Mouse (Mus musculus) kidney, adult 9 months (tissue): ENCODE data around the gene Nme9.
A peak's percentile ranks its signal among the peaks of the same experiment; 100 is the strongest.

ENCODE experiments used
- DNase-seq: peaks from one replicate; pipeline ENCODE4 v3.0.0; 2022

Nme9 gene

DNA sequence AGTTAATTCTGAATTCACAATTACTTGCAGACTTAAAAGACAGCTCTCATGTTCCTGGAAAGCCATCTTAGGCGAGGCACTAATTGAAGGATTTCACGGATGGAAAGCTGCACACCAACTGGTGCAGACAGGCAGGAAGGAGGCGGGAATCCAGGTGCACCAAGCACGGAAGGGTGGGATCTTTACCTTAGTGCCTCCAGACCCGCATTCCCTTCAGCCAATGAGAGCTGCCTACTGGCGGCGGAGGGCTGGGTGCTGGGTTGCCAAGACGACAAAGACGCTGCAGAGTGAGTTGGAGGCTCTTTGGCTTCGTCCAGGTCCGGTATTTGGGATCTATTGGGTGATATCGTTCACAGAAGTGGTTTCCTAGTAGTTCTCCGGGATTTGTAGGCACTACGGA lies at the start of gene Nme9:
Gene Nme9, plus strand, starts transcription at position 315 of the 400 bp plus-strand sequence.
- DNase-seq = no peak

GRCm38 (mm10) chr9:99409280-99409679 lies 42.0 kb upstream of the Nme9 start:
- DNase-seq = no peak

- no peak for DNase-seq
Observed at GRCm38 (mm10) chr9:99411093-99411492, 40.2 kb upstream of the Nme9 start.

DNA sequence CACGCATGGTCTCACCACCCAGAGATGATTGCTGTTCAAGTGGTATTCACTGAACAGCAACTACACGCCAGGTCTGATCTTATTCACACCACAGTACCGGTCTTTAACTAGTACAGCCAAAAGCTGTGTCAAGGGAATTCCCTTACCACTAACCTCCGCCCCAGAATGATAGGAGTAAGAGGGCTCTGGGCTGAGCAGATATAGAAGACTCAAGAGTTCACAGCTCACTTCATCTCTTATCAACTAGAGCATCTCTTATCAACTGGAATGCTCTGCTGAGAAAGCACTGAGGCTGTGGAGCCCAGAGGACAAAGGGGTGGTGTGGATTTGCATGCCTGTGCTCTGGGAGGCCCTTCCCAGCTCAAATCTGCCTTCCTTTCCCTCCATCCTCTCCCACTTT lies 39.5 kb upstream of the Nme9 start:
- no peak for DNase-seq

- DNase-seq = no peak
Observed at GRCm38 (mm10) chr9:99416809-99417208, 34.5 kb upstream of the Nme9 start.

GRCm38 (mm10) chr9:99417288-99417846 lies 33.9 kb upstream of the Nme9 start:
- DNase-seq = no peak

DNA sequence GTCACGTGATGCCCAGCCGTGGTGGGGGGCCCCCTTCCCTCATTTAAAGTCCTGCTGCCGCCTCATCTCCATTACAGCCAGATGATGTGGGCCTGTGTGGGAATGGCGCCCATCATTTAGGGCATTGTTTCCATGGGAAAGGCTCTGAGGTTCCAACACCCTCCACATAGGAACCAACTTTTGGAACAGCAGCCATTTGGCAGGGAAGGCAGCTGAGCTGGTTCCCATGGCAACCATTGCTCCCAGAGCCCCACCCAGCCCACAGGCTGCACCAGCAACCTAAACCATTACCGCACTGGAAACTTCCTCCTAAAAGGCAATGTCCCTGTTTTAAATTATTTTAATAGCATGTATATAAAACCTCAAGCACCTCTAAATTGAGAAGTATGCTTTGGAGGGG lies 32.9 kb upstream of the Nme9 start:
- DNase-seq = no peak

GRCm38 (mm10) chr9:99419951-99420701 lies 31.1 kb upstream of the Nme9 start:
- no peak for DNase-seq

DNA sequence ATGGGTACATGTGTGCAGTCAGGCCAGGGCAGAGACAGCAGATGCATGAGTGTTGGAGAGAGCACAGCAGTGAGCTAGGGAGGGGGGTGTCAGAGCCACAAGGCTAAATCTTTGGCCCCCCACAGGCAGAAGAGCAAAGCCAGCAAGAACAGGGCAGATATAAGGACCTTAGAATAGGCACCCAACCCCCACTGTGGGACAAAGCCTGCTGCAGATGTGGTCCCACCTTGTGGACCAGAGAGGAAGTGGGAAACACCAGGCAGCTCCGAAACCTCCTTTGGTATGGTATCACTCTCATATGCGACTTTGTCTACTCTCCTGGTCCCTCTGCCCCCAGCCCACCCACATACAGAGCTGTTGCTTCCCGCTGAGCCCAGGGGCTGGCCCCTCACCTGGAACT lies 29.4 kb upstream of the Nme9 start:
- no peak for DNase-seq

- no peak for DNase-seq
Observed at GRCm38 (mm10) chr9:99423692-99424573, 27.3 kb upstream of the Nme9 start.

GRCm38 (mm10) chr9:99424574-99424863 lies 26.8 kb upstream of the Nme9 start:
- DNase-seq = no peak

- DNase-seq = no peak
Observed at GRCm38 (mm10) chr9:99425262-99425661, 26.0 kb upstream of the Nme9 start.

DNA sequence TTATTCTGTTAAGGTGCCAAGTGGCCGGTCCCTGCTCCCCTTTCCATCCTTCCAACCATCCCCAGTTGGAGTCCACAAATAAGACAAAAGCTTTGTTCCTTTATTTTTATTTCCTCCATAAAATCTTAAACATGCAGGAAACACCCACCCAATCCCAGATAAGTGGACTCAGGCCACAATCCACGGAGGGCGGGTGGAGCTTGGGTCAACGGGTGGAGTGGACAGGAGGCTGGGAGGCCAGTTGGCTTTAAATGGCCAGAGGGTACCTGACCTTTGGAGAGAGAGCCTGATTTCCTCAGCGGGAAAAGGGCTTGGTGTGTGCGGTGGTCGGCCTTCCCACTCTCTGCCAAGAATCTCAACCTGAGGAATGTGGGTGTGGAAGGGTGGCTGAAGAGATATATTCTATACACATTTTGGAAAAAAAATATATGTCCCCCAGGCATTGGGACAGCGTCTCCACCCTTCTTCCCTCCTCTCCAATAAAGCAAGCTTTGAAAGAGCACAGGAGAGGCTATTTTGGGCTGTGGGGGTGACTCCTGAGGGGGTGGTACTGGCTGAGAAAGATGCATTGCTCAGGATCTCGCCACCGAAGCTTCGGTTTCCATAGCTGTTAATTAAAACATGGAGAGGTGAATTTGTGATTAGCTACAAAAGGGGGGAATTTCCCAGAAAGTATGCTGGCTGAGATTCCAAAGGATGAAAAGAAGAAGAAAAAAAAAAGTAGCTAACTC lies 22.5 kb upstream of the Nme9 start:
- DNase-seq = no peak

- DNase-seq = no peak
Observed at GRCm38 (mm10) chr9:99429845-99430244, 21.4 kb upstream of the Nme9 start.

GRCm38 (mm10) chr9:99430806-99431205 lies 20.5 kb upstream of the Nme9 start:
- DNase-seq = no peak

GRCm38 (mm10) chr9:99431346-99431745 lies 19.9 kb upstream of the Nme9 start:
- no peak for DNase-seq

DNA sequence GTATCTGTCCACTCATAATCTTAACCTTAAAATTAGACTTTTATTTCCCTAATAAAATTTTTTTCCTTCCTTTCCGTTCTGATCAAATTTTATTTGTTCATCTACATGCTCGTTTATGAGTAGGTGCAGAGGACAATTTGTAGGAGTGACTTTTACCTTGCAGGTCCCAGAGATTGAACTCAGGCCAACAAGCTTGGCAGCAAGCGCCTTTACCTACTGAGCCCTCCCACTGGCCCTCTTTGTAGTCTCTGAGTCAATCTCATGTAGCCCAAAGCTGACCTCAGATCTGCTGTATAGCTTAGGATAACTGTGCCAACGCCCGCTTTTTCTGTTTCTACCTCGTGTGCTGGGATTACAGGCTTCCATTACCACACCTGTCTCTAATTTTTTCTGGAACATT lies 19.3 kb upstream of the Nme9 start:
- DNase-seq = no peak

GRCm38 (mm10) chr9:99432478-99432877 lies 18.8 kb upstream of the Nme9 start:
- DNase-seq = no peak

DNA sequence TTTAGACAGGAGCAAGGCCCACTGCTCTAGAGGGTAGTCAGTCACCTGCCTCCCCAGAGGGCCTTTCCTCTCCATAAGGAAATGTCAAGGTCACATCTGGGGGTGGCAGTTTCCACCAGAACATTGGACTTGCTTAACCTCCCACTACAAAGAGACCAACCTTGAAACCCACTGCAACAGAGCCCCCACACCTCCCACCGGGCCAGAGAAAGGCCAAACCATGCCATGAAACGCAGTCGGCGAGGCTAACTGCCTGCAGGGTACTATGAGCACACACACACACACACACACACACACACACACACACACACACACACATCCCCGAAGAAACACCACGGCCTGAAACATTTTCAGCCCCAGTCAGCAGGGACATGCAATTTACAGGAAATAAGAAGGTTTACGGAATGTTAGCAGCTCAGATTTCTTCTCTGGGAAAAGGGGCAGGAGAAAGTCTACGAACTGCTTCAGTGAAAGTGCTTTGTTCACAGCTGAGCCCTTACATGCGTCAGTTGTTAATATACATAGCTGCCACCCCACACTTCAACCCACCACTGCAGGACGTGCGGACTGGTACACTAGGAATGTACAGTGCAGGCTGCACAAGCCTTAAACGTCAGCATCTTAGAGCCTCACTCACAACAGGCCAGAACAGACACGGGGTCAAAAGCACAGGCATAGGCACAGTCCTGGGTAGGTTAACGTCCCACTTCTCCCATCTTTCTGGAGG lies 16.2 kb upstream of the Nme9 start:
- no peak for DNase-seq

- peak; percentile 58 for DNase-seq
Observed at GRCm38 (mm10) chr9:99435619-99436181, 15.6 kb upstream of the Nme9 start.

- peak; percentile 78 for DNase-seq
Observed at GRCm38 (mm10) chr9:99436182-99437030, 14.9 kb upstream of the Nme9 start.
